Mouse (Mus musculus): Measurements from ENCODE around the gene Tbc1d1.

Tbc1d1 gene

GRCm38 (mm10) chr5:64274738-64275451, 118.8 kb downstream of the Tbc1d1 start:
- DNase-seq (ENCODE audit: extremely low read depth, low read depth): no peak

GRCm38 (mm10) chr5:64277646-64278191, 121.6 kb downstream of the Tbc1d1 start:
- no peak for DNase-seq (ENCODE audit: extremely low read depth, low read depth)

- no peak for DNase-seq (ENCODE audit: extremely low read depth, low read depth)
Observed at GRCm38 (mm10) chr5:64279668-64280067, 123.6 kb downstream of the Tbc1d1 start.

- DNase-seq (ENCODE audit: extremely low read depth, low read depth): no peak
Observed at GRCm38 (mm10) chr5:64280191-64280590, 124.1 kb downstream of the Tbc1d1 start.

- DNase-seq (ENCODE audit: extremely low read depth, low read depth): no peak
Observed at GRCm38 (mm10) chr5:64280613-64281012, 124.5 kb downstream of the Tbc1d1 start.

- no peak for DNase-seq (ENCODE audit: extremely low read depth, low read depth)
Observed at GRCm38 (mm10) chr5:64281674-64282073, 125.6 kb downstream of the Tbc1d1 start.

- DNase-seq (ENCODE audit: extremely low read depth, low read depth): no peak
Observed at GRCm38 (mm10) chr5:64282594-64282993, 126.5 kb downstream of the Tbc1d1 start.

- DNase-seq (ENCODE audit: extremely low read depth, low read depth): no peak
Observed at GRCm38 (mm10) chr5:64285289-64285688, 129.2 kb downstream of the Tbc1d1 start.

- no peak for DNase-seq (ENCODE audit: extremely low read depth, low read depth)
Observed at GRCm38 (mm10) chr5:64285851-64286250, 129.7 kb downstream of the Tbc1d1 start.

- no peak for DNase-seq (ENCODE audit: extremely low read depth, low read depth)
Observed at GRCm38 (mm10) chr5:64287287-64287686, 131.2 kb downstream of the Tbc1d1 start.

- DNase-seq (ENCODE audit: extremely low read depth, low read depth): no peak
Observed at GRCm38 (mm10) chr5:64288031-64288928, 132.2 kb downstream of the Tbc1d1 start.

- DNase-seq (ENCODE audit: extremely low read depth, low read depth): peak; percentile 21
Observed at GRCm38 (mm10) chr5:64289202-64290060, 133.3 kb downstream of the Tbc1d1 start.

- DNase-seq (ENCODE audit: extremely low read depth, low read depth): no peak
Observed at GRCm38 (mm10) chr5:64290061-64290345, 133.9 kb downstream of the Tbc1d1 start.

- no peak for DNase-seq (ENCODE audit: extremely low read depth, low read depth)
Observed at GRCm38 (mm10) chr5:64291657-64292056, 135.6 kb downstream of the Tbc1d1 start.

GRCm38 (mm10) chr5:64295621-64296020, 139.5 kb downstream of the Tbc1d1 start:
- no peak for DNase-seq (ENCODE audit: extremely low read depth, low read depth)

- no peak for DNase-seq (ENCODE audit: extremely low read depth, low read depth)
Observed at GRCm38 (mm10) chr5:64296328-64296727, 140.2 kb downstream of the Tbc1d1 start.

GRCm38 (mm10) chr5:64297100-64297499, 141.0 kb downstream of the Tbc1d1 start:
- no peak for DNase-seq (ENCODE audit: extremely low read depth, low read depth)

GRCm38 (mm10) chr5:64298331-64299036, 142.4 kb downstream of the Tbc1d1 start:
- no peak for DNase-seq (ENCODE audit: extremely low read depth, low read depth)

- no peak for DNase-seq (ENCODE audit: extremely low read depth, low read depth)
Observed at GRCm38 (mm10) chr5:64299508-64300324, 143.6 kb downstream of the Tbc1d1 start.

GRCm38 (mm10) chr5:64301246-64301645, 145.1 kb downstream of the Tbc1d1 start:
- no peak for DNase-seq (ENCODE audit: extremely low read depth, low read depth)

All from MEL-GATA-1-ER (cell line).